Mouse (Mus musculus) induced T-regulatory cell, adult 2 months (primary cell): ENCODE results near the gene Cpxm2.

Experiments used
- DNase-seq: peaks from one replicate; pipeline ENCODE4 v3.0.0-alpha.2; 2012; ENCODE audit warnings: low read depth

Gene Cpxm2

DNA sequence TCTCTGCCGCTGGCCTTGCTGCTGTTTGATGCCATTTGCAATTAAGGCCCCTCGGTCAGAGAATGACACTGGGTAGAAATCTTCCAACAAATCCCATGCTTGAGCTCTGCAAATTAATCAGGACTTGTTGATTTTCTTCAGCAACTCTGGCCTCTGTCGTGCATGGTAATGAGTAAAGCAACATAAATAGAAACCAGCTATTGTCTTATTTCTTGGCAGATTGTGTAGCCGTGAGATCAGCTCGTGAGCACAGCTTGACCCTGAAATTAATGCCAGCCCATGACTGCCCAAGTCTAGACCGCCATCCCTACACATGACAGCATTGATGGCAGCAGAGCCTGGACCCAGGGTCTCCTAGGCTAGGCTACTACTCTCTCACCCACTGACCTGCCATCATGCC lies 25.9 kb downstream of the Cpxm2 start:
- no peak for DNase-seq

DNA sequence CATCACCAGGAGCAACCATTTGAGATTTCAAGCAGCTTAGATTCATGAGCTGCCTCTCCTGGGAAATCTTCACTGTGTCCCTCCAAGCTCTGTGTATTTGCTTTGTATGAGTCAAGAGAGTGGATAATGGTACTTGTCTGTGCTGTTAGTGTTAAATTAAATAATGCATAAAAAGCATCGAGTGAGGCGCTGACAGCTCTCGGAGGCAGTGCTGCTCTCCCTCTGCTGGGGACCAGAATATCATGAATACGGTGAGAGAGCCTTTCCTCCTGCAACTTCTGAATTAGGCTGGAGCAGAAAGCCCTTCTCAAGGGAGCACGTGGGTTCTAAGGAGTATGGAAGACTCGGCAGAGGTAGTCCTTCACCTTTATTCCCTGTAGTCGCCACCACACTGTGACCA lies 29.6 kb downstream of the Cpxm2 start:
- DNase-seq = no peak

DNA sequence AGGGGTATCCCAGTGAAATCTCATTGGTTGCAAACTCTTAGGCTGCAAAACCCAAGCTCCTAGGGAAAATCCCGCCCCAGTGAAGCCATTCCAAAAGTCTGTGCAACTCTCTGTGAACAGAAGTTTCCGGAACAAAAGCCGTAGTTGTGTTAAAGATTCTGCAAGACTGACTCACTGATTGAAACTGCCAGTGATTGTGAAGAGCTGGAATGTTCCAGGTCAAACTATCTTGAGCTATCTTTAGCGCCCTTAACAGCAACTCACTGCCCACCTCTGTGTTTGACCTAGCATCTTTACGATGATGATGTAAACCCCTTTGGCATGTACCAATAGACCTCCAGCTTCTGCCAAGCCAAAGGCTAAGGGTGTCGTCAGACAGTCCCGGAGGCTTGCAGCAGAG lies 31.3 kb downstream of the Cpxm2 start:
- DNase-seq = no peak

DNA sequence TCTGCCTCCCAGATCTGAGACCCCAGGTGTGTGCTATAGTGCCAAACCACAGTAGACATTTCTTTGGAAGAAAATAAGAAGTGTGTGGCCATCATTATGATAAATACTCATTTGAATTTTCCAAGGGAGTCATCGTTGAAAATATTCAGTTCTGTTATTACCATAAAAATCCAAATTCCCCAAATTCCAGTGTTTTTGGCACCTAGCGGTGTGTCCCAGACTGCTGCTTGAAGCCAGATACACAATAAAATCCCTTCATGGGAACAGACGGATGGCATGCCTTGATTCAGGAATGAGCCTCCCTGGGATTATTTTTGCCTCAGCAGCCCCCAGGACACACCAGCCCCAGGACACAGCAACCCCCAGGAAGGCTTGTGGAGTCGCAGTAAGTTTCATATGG lies 34.7 kb downstream of the Cpxm2 start:
- DNase-seq = no peak

DNA sequence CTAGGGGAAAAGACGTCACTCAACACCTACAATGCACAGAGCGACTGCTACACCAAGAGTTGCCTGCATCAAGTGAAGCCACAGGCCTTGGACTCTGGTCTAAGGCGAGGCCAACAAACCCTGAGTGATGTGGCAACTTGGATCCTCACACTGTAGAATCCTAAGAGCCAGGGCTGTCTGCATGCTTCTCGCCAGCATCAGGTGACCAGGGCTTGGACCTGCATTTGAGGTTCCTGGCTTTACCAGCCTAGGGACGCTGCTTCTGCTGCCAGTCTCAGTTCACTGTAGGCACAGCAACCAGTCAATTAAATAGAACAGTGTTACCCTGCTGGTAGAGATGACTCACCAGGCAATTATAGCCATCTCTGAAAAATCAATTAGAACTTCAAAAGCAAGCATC lies 42.8 kb downstream of the Cpxm2 start:
- DNase-seq = no peak

DNA sequence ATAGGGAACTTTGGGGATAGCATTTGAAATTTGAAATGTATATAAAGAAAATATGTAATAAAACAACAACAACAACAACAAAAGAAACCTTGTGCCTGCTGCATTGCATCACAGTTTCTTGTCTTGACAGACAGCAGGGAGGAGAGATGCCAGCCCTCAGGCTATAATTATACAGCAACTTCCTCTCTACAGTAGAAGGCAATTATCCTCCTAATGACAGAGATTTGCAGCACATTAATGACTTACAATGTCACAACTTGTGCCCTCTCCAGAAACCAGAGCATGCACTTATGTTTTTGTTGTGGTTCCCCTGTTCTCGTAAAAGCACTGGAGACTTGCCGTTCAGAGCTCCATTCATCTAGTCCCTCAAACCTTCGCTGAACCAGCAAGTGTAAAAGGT lies 44.2 kb downstream of the Cpxm2 start:
- no peak for DNase-seq

DNA sequence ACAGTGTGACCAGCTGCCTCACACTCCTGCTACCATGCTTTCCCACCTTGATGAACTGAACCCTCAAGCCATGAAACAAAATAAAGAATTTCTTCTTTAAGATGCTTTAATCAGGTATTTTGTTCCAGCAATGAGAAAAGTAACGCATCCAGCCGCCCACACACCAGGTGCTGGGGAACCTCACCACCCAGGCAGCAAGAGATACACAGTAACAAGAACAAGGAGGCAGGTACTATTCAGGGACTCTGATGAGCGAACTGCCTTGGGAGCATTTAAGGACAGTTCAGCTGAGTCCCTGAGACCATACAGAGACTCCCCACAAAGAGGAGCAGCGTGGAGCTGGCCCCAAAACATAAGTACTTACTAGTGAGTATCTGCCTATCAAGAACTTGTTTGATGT lies 47.6 kb downstream of the Cpxm2 start:
- DNase-seq = no peak

DNA sequence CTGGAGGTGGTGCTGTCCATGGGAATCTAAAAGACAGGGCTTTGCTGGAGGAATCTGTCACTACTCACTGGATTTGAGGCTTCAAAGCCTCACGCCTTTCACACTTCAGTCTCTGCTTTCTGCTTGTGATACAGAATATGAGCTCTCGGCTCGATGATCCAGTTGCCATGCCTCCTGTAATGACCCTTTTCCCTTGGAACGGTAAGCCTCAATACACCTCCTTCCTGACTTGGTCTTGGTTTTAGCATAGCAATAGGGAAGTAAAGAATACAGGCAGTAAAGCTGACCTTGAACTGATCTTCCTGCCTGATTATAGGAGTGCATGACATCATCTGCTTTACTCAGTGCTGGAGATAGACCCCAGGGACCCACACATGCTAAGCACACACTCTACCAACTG lies 49.2 kb downstream of the Cpxm2 start:
- no peak for DNase-seq

DNA sequence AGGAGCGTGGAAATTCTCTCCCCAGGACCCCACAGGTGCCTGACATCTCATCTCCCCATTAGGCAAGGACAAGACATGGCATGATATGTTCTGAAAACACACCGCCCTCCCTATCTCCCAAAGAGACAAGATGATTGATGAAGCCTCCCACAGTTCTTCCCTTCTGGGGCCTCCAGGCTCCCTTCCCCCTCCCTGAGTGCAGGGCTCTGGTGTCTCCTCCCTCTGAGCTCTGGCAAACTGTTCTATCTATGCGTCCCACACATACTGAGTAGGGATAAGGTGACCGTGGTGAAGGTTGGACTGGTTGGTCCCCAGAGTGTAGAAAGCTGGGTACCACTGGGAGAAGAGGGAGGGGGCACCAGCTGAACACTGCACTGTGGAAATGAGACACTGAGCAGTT lies 56.1 kb downstream of the Cpxm2 start:
- DNase-seq = no peak

DNA sequence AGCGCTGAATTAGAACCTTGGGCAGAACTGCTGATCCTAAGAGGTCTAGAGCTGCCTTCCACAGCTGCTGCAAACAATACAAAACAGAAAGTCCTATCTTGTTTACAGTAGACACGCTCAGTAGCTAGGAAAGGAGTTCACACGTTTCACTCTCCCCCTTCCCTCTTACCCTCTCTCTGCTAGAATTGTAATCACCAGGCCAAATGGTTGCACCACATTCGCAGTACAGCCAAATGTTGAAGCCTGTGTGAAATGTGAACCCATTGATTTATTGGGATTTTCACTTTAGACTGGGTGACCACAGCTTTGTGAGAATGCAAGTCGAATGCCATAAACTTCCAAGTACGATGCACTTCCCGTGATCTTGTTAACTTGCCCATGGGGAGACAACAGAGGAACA lies 59.9 kb downstream of the Cpxm2 start:
- DNase-seq = no peak

DNA sequence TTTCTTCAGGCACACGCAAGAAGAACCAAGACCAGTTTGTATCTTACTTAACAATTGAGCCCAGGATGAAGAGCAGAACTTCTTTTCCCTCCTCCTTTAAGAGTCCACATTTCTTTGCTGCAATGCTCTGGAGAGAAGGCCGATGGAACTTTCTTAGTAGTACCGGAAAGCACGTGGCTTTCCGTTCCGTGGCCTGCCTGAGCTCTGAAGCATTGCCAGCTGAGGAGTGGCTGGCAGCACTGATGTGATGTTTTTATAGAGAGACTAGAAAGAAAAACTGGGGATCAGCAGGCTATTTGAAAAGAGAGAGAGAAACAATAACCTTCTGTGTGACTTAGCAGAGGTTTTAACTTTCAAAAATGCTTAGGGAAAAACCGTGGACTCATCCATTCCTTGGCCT lies 63.0 kb downstream of the Cpxm2 start:
- no peak for DNase-seq

DNA sequence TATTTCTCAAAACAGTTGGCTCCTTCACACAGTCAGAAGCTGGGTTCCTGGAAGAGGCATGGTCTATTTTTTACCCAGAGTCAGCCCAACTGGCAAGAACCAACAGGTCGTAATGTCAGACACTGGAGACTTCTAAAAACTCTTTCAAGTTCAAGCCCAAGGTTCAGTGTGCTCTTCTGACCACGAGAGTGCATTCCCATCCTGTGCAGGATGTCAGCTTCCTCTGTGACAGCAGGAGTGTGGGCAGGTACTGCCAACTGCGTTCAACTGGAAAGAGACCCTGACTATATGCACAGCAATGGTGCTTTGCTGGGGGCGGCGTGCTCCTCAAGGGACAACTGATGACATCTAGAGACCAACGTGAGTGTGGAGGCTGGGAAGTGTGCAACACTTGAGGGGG lies 65.9 kb downstream of the Cpxm2 start:
- no peak for DNase-seq

DNA sequence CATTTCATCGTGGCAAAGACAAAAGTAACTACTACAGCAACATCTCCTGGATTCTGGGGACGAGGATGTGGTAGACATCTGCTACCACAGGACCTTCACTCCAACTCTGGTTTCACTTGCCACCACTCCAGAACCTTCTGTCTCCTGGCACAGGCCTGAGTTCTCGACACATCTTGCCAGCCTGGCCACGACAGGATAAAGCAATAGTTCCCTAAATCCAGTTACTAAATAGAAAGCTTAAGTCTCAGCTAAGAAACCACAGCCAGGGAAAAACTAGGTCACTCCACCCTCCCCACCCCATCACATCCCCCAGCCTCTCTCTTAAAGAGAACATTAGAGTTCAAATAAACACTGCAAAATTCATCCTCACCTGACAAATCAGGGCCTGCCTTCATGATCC lies 66.4 kb downstream of the Cpxm2 start:
- DNase-seq = no peak

DNA sequence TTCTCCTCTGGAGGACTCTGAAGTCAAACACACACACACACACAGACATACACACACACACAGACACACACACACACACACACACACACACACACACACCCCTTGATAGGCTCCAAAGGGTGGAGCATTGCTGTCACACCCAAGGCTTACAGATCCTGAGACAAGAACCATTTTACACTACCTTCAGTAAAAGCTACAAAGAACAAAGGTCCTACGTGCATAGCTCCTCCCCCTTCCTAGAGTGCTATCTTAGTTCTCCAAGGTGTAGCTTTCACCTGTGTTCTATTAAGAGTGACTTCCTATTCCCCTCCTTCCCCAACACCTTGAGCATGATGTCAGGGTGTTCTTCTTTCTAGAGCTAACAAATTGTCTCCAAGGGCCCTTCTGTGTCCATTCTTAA lies 78.7 kb downstream of the Cpxm2 start:
- no peak for DNase-seq

DNA sequence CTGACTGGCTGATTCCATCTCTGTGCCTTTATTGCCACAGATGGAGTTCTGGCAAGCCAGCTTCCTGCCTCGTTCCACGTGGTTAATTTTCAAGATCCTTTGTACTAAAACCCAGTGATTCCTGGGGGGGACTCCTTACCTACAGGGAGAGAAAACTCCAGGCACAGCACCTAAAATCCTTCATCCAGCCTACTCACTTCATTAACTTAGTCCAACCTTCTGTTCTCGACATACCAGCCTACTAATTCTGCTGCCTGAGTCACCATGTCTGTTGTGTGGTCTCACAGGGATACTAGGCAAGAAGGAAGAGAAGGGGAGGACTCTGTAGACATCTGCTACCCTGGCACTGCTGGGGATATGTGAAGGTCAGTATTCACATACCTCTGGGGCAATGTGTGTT lies 80.0 kb downstream of the Cpxm2 start:
- no peak for DNase-seq

DNA sequence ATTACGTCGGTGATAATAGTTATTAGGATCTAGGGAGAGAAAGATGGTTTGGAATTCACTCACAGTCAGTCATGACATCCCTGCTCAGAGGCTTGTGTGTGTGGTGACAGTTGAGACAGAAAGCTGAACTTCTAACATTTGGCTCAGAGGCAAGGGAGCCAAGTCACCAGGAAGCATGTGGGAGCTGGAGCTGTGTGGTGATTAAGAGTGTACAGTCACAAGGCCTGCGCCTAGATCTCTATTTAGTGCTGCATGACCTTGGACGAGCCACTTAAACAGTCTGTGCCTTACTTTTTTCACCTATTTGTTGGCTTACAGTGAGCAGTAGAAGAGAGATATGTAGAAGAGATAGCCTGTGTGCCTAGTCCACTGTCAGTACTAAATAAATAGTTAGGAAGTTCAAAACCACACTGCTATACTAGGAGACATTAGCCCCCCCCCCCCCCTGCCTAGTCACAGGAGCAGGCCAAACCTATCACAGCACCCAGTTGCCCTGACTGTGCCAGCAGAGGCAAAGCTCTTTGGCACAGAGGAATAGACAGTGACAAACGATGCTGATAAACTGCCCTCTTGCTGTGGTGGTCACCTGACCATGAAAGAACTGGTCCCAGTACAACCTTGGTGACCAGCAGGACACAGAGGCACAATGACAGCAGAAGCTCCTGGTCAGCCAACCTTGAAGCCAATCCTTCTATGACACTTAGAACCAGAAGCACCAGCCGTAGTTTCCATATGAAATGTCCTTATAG lies 83.5 kb downstream of the Cpxm2 start:
- DNase-seq = no peak

DNA sequence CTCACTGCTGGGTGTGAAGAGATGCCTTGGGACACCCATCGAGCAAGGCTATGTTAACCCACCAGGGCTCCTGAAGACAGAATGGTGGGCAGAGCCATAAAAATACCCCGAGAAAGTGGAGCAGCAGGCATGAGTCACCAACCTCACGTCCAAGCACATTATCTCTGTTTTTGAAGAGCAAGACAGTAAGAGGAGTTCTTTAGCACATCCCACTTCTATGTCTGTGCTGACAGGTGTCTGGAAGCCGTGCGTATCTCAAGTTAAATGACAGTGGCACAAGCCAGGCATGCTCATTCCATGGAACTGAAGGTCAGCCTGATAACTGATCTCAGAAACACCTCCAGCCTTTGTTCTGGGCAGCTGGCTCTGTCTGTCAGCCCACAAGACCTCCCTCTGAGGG lies 86.6 kb downstream of the Cpxm2 start:
- DNase-seq = no peak

DNA sequence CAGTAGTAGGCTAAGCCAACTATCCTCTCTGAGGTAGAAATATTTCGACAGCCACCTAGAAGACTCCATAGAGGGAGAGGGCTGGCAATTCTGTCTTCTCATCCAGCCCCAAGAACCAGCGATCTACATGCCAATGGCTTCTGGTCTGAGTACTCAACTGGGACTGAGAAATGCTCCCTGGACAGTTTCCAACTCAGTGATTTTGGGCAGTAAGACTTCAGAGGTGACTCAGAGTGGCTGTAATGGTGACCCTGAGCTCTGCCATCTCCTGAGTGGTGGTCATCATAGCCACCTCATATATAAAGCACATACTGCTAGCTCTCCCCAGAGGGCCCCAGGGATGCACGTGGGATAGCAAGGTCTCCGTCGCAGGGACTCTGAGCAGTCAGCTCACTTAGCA lies 87.0 kb downstream of the Cpxm2 start:
- no peak for DNase-seq

DNA sequence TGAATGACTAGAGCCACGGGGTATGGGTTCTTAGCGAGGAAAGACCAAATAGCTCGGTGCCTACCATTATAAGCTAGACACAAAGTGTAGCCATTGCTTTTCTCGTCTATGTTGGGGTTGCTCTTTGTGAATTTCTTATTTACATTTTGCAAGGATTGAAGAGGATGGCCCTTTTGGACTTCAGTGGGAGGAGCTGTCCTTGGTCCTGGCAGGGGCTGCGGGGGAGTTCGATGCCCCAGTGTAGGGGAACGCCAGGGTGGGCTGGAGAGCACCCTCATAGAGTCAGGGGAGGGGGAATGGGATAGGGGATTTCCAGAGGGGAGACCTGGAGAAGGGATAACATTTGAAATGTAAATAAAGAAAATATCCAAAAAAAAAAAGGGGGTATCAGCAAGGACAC lies 94.4 kb downstream of the Cpxm2 start:
- DNase-seq = no peak

DNA sequence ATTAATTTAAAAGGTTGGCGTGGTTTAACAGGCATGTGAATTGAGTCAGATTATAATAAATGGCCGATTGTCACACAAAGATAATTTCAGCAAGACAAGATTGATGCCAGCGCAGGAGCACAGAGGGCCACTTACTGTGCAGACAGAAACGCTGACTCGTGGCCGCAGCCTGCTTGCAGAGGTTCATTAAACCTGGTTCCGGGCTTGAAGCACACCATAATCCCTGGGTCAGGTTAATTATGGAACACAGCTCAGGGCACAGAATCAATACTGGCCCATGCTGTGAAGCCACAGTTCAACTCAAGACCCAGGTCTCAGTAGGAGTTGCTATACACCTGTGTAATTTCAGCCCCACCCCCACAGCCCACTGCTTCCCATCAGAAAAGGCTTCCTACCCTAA lies 98.0 kb downstream of the Cpxm2 start:
- DNase-seq = no peak

DNA sequence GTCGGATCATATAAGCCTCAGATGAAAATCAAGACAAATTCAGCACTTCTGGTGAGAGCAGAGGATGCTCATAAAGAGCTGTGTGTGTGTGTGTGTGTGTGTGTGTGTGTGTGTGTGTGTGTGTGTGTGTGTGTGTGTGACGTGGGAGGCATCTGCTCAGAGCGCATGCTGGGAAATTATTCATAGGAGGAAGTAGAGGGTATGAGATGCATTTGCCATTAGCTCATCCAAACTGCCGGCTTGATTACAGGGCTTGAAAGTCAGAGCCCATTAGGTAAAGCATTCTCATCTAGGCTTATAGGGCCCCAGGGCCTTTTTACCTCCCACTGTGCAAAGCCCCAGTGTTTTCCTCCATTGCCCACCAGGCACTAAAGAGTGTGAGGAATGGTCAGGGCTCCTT lies 107.9 kb downstream of the Cpxm2 start:
- no peak for DNase-seq

DNA sequence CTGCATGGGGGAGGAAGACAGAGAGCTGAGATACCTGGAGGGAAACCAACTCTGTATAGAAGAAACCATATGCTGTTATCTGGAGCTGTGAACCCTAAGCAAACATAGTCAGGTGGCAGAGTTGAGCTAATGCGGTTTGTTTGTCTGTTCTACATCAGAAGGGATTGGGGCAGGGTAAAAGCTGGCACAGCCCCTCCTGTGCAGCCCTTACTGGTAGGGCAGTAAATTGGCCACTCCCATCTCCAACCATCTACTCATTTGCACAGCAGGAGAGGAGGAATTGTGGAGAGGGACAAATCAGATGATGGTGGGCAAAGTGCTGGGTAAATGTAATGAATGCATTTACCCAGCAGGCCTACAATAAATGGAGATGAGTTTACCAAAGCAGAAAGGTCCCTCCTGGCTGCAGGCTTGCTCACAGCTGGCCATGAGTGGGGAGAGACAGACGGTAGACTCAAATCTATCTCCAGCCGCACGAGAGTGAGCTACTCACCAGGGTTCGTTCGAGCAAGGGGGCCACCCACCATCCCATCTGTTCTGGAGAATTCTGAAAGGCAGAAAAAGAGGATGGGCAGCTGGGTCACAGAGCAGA lies 122.5 kb downstream of the Cpxm2 start:
- DNase-seq = no peak

DNA sequence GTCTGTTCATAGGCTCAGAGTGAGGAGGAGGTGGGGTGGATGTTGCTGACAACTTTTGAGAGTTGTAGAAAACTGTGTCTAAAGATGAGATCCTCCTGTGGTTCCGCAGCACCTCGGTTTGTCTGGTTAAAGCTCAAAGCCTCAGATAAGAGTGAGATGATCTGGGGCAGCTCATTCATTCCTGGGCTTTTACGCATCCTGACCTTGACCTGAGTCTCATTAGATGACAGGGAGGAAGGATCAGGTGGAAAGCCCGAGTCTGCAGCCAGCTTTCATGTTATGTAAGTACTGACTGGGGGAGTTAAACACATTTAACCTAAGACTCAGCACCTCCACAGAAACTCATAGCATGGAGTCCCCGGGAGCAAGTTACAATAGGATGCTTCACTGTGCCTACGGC lies 127.9 kb downstream of the Cpxm2 start:
- DNase-seq = no peak

DNA sequence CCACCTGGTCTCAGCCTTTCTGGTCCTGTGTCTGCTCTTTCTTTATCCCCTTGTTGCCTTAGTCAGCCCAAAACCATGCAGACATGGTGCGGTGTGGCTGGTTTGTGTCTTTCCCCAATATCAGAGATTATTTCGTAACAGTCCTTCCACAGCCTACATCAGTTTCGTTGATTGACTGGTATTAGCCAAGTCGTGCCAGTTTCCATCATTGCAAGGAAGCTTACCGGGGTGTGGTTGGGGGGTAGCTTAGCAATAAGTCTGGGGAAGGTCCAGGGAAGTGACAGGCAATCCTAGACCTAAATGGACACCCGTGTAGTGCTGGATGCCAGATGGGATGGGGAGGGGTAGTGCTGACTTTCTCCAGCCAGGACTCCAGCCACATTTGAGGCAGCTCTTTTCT lies 128.9 kb downstream of the Cpxm2 start:
- no peak for DNase-seq
